ENCODE assay signal across 8 mouse cellular contexts in genomic region chr17:29267931-29268681, GRCm38 (mm10). TPM values are rescaled to one million over a fixed set of nuclear protein-coding genes. Genes with fewer than 3 reads are reported as not detected.
DNase-seq lines count a peak whose midpoint lies in the region; ATAC-seq lines count a peak whose summit lies in the region.

No protein-coding gene starts in this region.

- no peaks in the 10 kb centered on the region for H3K9me3 ChIP-seq in hindbrain, embryonic 10.5 days
- H3K9me3 ChIP-seq in liver, embryonic 12.5 days (replicated peaks), result no peaks in the 10 kb centered on the region
- no peaks in the 10 kb centered on the region for H3K9me3 ChIP-seq in stomach, embryonic 16.5 days (replicated peaks; ENCODE audit: control insufficient read depth, low read length)

- H3K27me3 ChIP-seq in hindbrain, embryonic 10.5 days (ENCODE audit: insufficient read depth, poor library complexity, severe bottlenecking), result no peaks in the 10 kb centered on the region
- no peaks in the 10 kb centered on the region for H3K27me3 ChIP-seq in liver, embryonic 12.5 days (replicated peaks)
- no peaks in the 10 kb centered on the region for H3K27me3 ChIP-seq in stomach, embryonic 16.5 days (ENCODE audit: control insufficient read depth, insufficient read depth, low read length)

- intact Hi-C loops in left cerebral cortex, postnatal 25 days (cut with DNase I), result loop anchor here (2.0 to 5.0 kb wide), 2 partner anchors 103 to 224 kb away; partner anchors contain the start of gene Pim1

- peak overlapping the region; percentile 84 for H3K4me2 ChIP-seq in liver, embryonic 12.5 days
- peak overlapping the region; percentile 59 for H3K4me2 ChIP-seq in stomach, embryonic 16.5 days (ENCODE audit: low read depth, low read length)

- H3K4me3 ChIP-seq in hindbrain, embryonic 10.5 days, result peak overlapping the region; percentile 83
- peak overlapping the region; percentile 85 for H3K4me3 ChIP-seq in liver, embryonic 12.5 days
- peak overlapping the region; percentile 74 for H3K4me3 ChIP-seq in stomach, embryonic 16.5 days (replicated peaks; ENCODE audit: low read length)

- DNase-seq in urinary bladder, postnatal 14 days (ENCODE audit: low spot score), result peak; percentile 66
- DNase-seq in urinary bladder, postnatal 10 days (ENCODE audit: low spot score), result no peak
- no peak for DNase-seq in hindbrain, embryonic 10.5 days (ENCODE audit: low spot score)
- no peak for DNase-seq in left cerebral cortex, postnatal 25 days (ENCODE audit: low spot score in 2 of 2)
- DNase-seq in cerebellum, adult 11-12 months, result no peak
- DNase-seq in gastrocnemius, adult 8-10 months (ENCODE audit: low spot score in 2 of 2), result no peak

- 62% methylated on average over 6 of the region's 6 CpGs for WGBS in hindbrain, embryonic 10.5 days
- 63% methylated on average over 6 of the region's 6 CpGs for WGBS in liver, embryonic 12.5 days (ENCODE audit: insufficient replicate concordance)
- WGBS in stomach, embryonic 16.5 days, result 44% methylated on average over 6 of the region's 6 CpGs

- H3K27ac ChIP-seq in hindbrain, embryonic 10.5 days, result peak overlapping the region; percentile 96
- peak overlapping the region; percentile 97 for H3K27ac ChIP-seq in liver, embryonic 12.5 days
- H3K27ac ChIP-seq in stomach, embryonic 16.5 days (ENCODE audit: low read length), result peak overlapping the region; percentile 96

- peak overlapping the region; percentile 95 for H3K9ac ChIP-seq in liver, embryonic 12.5 days
- H3K9ac ChIP-seq in stomach, embryonic 16.5 days (ENCODE audit: low read length), result peak overlapping the region; percentile 94

- H3K36me3 ChIP-seq in hindbrain, embryonic 10.5 days, result no peaks in the 10 kb centered on the region
- no peaks in the 10 kb centered on the region for H3K36me3 ChIP-seq in liver, embryonic 12.5 days
- H3K36me3 ChIP-seq in stomach, embryonic 16.5 days (ENCODE audit: control insufficient read depth, insufficient read depth, low read length), result no peaks in the 10 kb centered on the region

- peak; percentile 13; the same call in 1 of the 2 replicates for ATAC-seq in liver, embryonic 12.5 days
- ATAC-seq in stomach, embryonic 16.5 days (ENCODE audit: insufficient read depth, low FRiP score), result peak; percentile 50; the same call in 1 of the 2 replicates

- H3K4me1 ChIP-seq in hindbrain, embryonic 10.5 days (replicated peaks), result peaks cover 24% of the 10 kb centered on the region
- H3K4me1 ChIP-seq in liver, embryonic 12.5 days, result peaks cover 48% of the 10 kb centered on the region
- H3K4me1 ChIP-seq in stomach, embryonic 16.5 days (ENCODE audit: control insufficient read depth, insufficient read depth, low read length), result peaks cover 23% of the 10 kb centered on the region

RNA-seq across cellular contexts. Expression of gene BC004004, which starts 0.5 kb away (rescaled TPM):
- polyA plus RNA-seq in hindbrain, embryonic 10.5 days (2016; fragmentation: Nextera tagmentation; extraction: Ambion mirVana), result 58.7 and 68.6 TPM in 2 replicates
- 51.5 and 54.6 TPM in 2 replicates for polyA plus RNA-seq in liver, embryonic 12.5 days (2016; fragmentation: Nextera tagmentation; extraction: Ambion mirVana)
- polyA plus RNA-seq in stomach, embryonic 16.5 days (2015; fragmentation: Nextera tagmentation; extraction: Ambion mirVana), result 82.2 and 83.0 TPM in 2 replicates
- total RNA-seq in left cerebral cortex, postnatal 25 days (2021), result 10 to 100 TPM; 86.2 to 93.7 TPM
- 100 to 1,000 TPM; 107 to 140 (median 126) TPM for total RNA-seq in gastrocnemius, adult 8-10 months (2022)

RNA-seq across cellular contexts. Expression of gene Ppil1, which starts 4.1 kb away (rescaled TPM):
- 173 and 211 TPM in 2 replicates for polyA plus RNA-seq in hindbrain, embryonic 10.5 days (2016; fragmentation: Nextera tagmentation; extraction: Ambion mirVana)
- 123 and 126 TPM in 2 replicates for polyA plus RNA-seq in liver, embryonic 12.5 days (2016; fragmentation: Nextera tagmentation; extraction: Ambion mirVana)
- polyA plus RNA-seq in stomach, embryonic 16.5 days (2015; fragmentation: Nextera tagmentation; extraction: Ambion mirVana), result 129 and 130 TPM in 2 replicates
- 10 to 100 TPM; 19.7 to 20.8 TPM for total RNA-seq in left cerebral cortex, postnatal 25 days (2021)
- 1 to 10 TPM; 4.8 to 8.3 (median 6.7) TPM for total RNA-seq in gastrocnemius, adult 8-10 months (2022)

RNA-seq across cellular contexts. Expression of gene Cpne5, which starts 30.1 kb away (rescaled TPM):
- 3.0 and 5.6 TPM in 2 replicates for polyA plus RNA-seq in hindbrain, embryonic 10.5 days (2016; fragmentation: Nextera tagmentation; extraction: Ambion mirVana)
- 0.18 and 0.33 TPM in 2 replicates for polyA plus RNA-seq in liver, embryonic 12.5 days (2016; fragmentation: Nextera tagmentation; extraction: Ambion mirVana)
- polyA plus RNA-seq in stomach, embryonic 16.5 days (2015; fragmentation: Nextera tagmentation; extraction: Ambion mirVana), result 6.9 and 7.5 TPM in 2 replicates
- total RNA-seq in left cerebral cortex, postnatal 25 days (2021), result 100 to 1,000 TPM; 121 to 149 TPM
- not detected for total RNA-seq in gastrocnemius, adult 8-10 months (2022)

RNA-seq across cellular contexts. Expression of gene Pi16, which starts 49.4 kb away (rescaled TPM):
- polyA plus RNA-seq in hindbrain, embryonic 10.5 days (2016; fragmentation: Nextera tagmentation; extraction: Ambion mirVana), result 0.71 and 1.1 TPM in 2 replicates
- polyA plus RNA-seq in liver, embryonic 12.5 days (2016; fragmentation: Nextera tagmentation; extraction: Ambion mirVana), result 0.37 and 0.59 TPM in 2 replicates
- polyA plus RNA-seq in stomach, embryonic 16.5 days (2015; fragmentation: Nextera tagmentation; extraction: Ambion mirVana), result 1.8 and 2.6 TPM in 2 replicates
- total RNA-seq in left cerebral cortex, postnatal 25 days (2021), result 1 to 10 TPM; 1.1 to 1.5 TPM
- total RNA-seq in gastrocnemius, adult 8-10 months (2022), result 10 to 100 TPM; 12.3 to 27.4 (median 16.7) TPM
